Comparison of ENCODE assay signal across 26 mouse cellular contexts in the genomic region with DNA sequence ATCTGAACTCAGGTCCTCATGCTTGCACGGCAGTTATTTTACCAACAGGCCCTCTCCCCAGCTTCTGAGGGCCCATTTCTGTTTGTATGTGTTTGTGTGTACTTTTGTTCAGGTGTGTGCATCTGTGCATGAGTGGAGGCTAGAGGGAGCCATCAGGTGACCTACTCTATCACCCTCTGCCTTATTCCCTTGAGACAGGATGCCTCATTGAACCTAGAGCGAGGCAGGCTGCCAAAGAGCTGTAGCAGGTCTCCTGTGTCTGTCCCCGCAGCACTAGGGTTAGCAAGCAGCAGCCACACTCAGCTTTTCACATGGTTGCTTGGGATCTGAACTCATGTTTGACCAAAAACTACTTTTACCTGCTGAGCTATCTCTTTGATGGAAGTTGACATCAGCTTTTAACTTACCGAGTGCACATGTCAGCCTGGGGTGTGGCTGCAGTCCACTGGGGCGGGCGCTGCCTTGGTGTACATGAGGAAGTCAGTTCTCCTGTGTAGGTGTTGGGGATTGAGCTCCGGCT. TPM values are rescaled to one million over a fixed set of nuclear protein-coding genes. Genes with fewer than 3 reads are reported as not detected.
DNase-seq lines count a peak whose midpoint lies in the region; ATAC-seq and TF ChIP-seq lines count a peak whose summit lies in the region.
"Had no signal": no experiment of that assay in that cellular context is flagged by ENCODE, and none has a peak within 500 bp of the region (broad histone marks: within the 10 kb centered on the region; RNA-seq: fewer than 3 reads in every experiment).

No protein-coding gene starts in this region.

- no peak for DNase-seq in kidney, postnatal 0 days (ENCODE audit: low spot score)
- no peak for DNase-seq in kidney, postnatal 36 days
- DNase-seq in A20 (ENCODE audit: low read depth, low spot score), result peak; percentile 51
- peak; percentile 61 to 65 for DNase-seq in B cell, adult 2 months
- peak; percentile 80 for DNase-seq in splenic B cell, adult 2 months (ENCODE audit: low read depth, low spot score)
- no peak for DNase-seq in lung, postnatal 14 days
- DNase-seq: adrenal gland, adult 2 months; adrenal gland, postnatal 14 days; cerebellum, adult 11 months; cerebellum, adult 2 months; cerebellum, postnatal 10 days; gastrocnemius, postnatal 10 days; gastrocnemius, postnatal 36 days; heart, adult 2 months; heart, postnatal 14 days; heart, postnatal 4 days had no signal

- peak; percentile 41; the same call in 1 of the 2 replicates for ATAC-seq in kidney, postnatal 0 days (replicated peaks; ENCODE audit: low FRiP score, low read depth)
- ATAC-seq: forebrain, embryonic 13.5 days; forebrain, embryonic 16.5 days had no signal

- no peak overlapping the region for H3K4me2 ChIP-seq in kidney, postnatal 0 days (ENCODE audit: low read length)
- H3K4me2 ChIP-seq: forebrain, embryonic 13.5 days; heart, embryonic 13.5 days; hindbrain, embryonic 12.5 days; hindbrain, embryonic 15.5 days had no signal

- H3K27ac ChIP-seq in kidney, postnatal 0 days, result no peak overlapping the region
- H3K27ac ChIP-seq: forebrain, embryonic 10.5 days; forebrain, embryonic 13.5 days; heart, adult 2 months; heart, embryonic 10.5 days; heart, embryonic 13.5 days; hindbrain, embryonic 12.5 days; hindbrain, embryonic 15.5 days had no signal

- no peaks in the 10 kb centered on the region for H3K4me1 ChIP-seq in kidney, postnatal 0 days (replicated peaks; ENCODE audit: insufficient read depth, low read length)
- H3K4me1 ChIP-seq: forebrain, embryonic 13.5 days; hindbrain, embryonic 12.5 days; hindbrain, embryonic 15.5 days had no signal

- H3K9ac ChIP-seq in kidney, postnatal 0 days (ENCODE audit: low read depth, low read length), result no peak overlapping the region
- H3K9ac ChIP-seq: forebrain, embryonic 13.5 days; heart, embryonic 13.5 days; hindbrain, embryonic 12.5 days; hindbrain, embryonic 15.5 days had no signal

- no peak overlapping the region for H3K4me3 ChIP-seq in kidney, postnatal 0 days (replicated peaks; ENCODE audit: low read depth, low read length)
- H3K4me3 ChIP-seq: forebrain, embryonic 10.5 days; forebrain, embryonic 13.5 days; heart, adult 2 months; heart, embryonic 10.5 days; heart, embryonic 13.5 days; hindbrain, embryonic 12.5 days; hindbrain, embryonic 15.5 days had no signal

- no peaks in the 10 kb centered on the region for H3K27me3 ChIP-seq in kidney, postnatal 0 days (ENCODE audit: insufficient read depth, low read length)
- no peaks in the 10 kb centered on the region for H3K27me3 ChIP-seq in splenic B cell, adult 2 months (ENCODE audit: control insufficient read depth, insufficient read depth, low read length, poor library complexity, severe bottlenecking)
- H3K27me3 ChIP-seq: forebrain, embryonic 13.5 days; hindbrain, embryonic 12.5 days; hindbrain, embryonic 15.5 days had no signal

- H3K36me3 ChIP-seq in kidney, postnatal 0 days (ENCODE audit: insufficient read depth, low read length), result no peaks in the 10 kb centered on the region
- H3K36me3 ChIP-seq in splenic B cell, adult 2 months (ENCODE audit: control insufficient read depth, insufficient read depth, low read length, poor library complexity, severe bottlenecking), result no peaks in the 10 kb centered on the region
- H3K36me3 ChIP-seq: forebrain, embryonic 10.5 days; heart, embryonic 10.5 days; heart, embryonic 13.5 days; hindbrain, embryonic 12.5 days; hindbrain, embryonic 15.5 days had no signal

- WGBS in kidney, postnatal 0 days, result 75% methylated on average over 7 of the region's 7 CpGs

- H3K9me3 ChIP-seq in kidney, postnatal 0 days (replicated peaks; ENCODE audit: low read length), result no peaks in the 10 kb centered on the region
- H3K9me3 ChIP-seq: forebrain, embryonic 10.5 days; forebrain, embryonic 13.5 days; heart, embryonic 10.5 days; heart, embryonic 13.5 days; hindbrain, embryonic 12.5 days; hindbrain, embryonic 15.5 days had no signal

- no peak for TF ChIP-seq CTCF in kidney, postnatal 0 days (IDR thresholded peaks at IDR 0.05; ENCODE audit: low read depth)

RNA-seq across cellular contexts. Expression of gene Rmi2, which starts 24.9 kb away (rescaled TPM):
- 1.6 and 2.5 TPM in 2 replicates for polyA plus RNA-seq in kidney, postnatal 0 days (2015; fragmentation: Nextera tagmentation; extraction: Ambion mirVana)

RNA-seq across cellular contexts. Expression of gene Gm11172, which starts 47.1 kb away (rescaled TPM):
- not detected in 2 replicates for polyA plus RNA-seq in kidney, postnatal 0 days (2015; fragmentation: Nextera tagmentation; extraction: Ambion mirVana)
- polyA plus RNA-seq: adrenal gland, adult 2 months; cerebellum, adult 2 months; embryonic facial prominence, embryonic 11.5 days; embryonic facial prominence, embryonic 14.5 days; forebrain, embryonic 10.5 days; forebrain, embryonic 13.5 days; forebrain, embryonic 16.5 days; heart, adult 2 months; heart, embryonic 10.5 days; heart, embryonic 13.5 days; heart, embryonic 16.5 days; hindbrain, embryonic 12.5 days; hindbrain, embryonic 15.5 days had no signal

RNA-seq across cellular contexts. Expression of gene Prm1, which starts 54.1 kb away (rescaled TPM):
- not detected in 2 replicates for polyA plus RNA-seq in kidney, postnatal 0 days (2015; fragmentation: Nextera tagmentation; extraction: Ambion mirVana)
- polyA plus RNA-seq: adrenal gland, adult 2 months; cerebellum, adult 2 months; embryonic facial prominence, embryonic 11.5 days; embryonic facial prominence, embryonic 14.5 days; forebrain, embryonic 10.5 days; forebrain, embryonic 13.5 days; forebrain, embryonic 16.5 days; heart, embryonic 10.5 days; hindbrain, embryonic 12.5 days had no signal

Comparison
In these comparisons a context has a peak if more than half of its experiments do, and no peak if none do; other contexts are left out.
1. DNase-seq: peak in A20 (single experiment), B cell, adult 2 months (2 of 2) and splenic B cell, adult 2 months (single experiment); none in kidney, postnatal 0 days (single experiment), kidney, postnatal 36 days (0 of 2) and lung, postnatal 14 days (single experiment).